Mouse (Mus musculus) liver, embryonic 13.5 days (tissue): ENCODE data around the gene Dab2. TPM values are rescaled to one million over a fixed set of nuclear protein-coding genes. Genes with fewer than 3 reads are reported as not detected.

Experiments used
- ATAC-seq: fragments of 200-750 bp; cut with Nextera tagmentation; 2 replicates; pipeline ENCODE4 v1.8.0; 2017; ENCODE audit warnings: low read depth, mild to moderate bottlenecking, moderate number of reproducible peaks, moderate library complexity
- DNase-seq: peaks from one replicate; pipeline ENCODE4 v3.0.0; 2022
- H3K27ac ChIP-seq: fragments of 300-500 bp; sonication (generic); 2 replicates; pipeline ENCODE4 v1.5.1; 2015; ENCODE audit warnings: moderate library complexity, mild to moderate bottlenecking, inconsistent platforms
- H3K27me3 ChIP-seq: fragments of 300-500 bp; sonication (generic); 2 replicates; pipeline ENCODE4 v1.6.1; 2015; ENCODE audit warnings: mild to moderate bottlenecking, inconsistent platforms
- H3K36me3 ChIP-seq: fragments of 300-500 bp; sonication (generic); 2 replicates; pipeline ENCODE4 v1.6.1; 2015; ENCODE audit warnings: mild to moderate bottlenecking, inconsistent platforms
- H3K4me1 ChIP-seq: fragments of 300-500 bp; sonication (generic); replicated peaks from 2 replicates; pipeline ENCODE4 v1.6.1; 2015; ENCODE audit warnings: inconsistent platforms
- H3K4me2 ChIP-seq: fragments of 300-500 bp; sonication (generic); 2 replicates; pipeline ENCODE4 v1.6.1; 2015; ENCODE audit warnings: inconsistent platforms, mild to moderate bottlenecking, moderate library complexity
- H3K4me3 ChIP-seq: fragments of 300-500 bp; sonication (generic); replicated peaks from 2 replicates; pipeline ENCODE4 v1.5.1; 2015; ENCODE audit warnings: mild to moderate bottlenecking, inconsistent platforms
- H3K9ac ChIP-seq: fragments of 300-500 bp; sonication (generic); 2 replicates; pipeline ENCODE4 v1.6.1; 2015; ENCODE audit warnings: mild to moderate bottlenecking, inconsistent platforms
- H3K9me3 ChIP-seq: fragments of 300-500 bp; sonication (generic); replicated peaks from 2 replicates; pipeline ENCODE4 v1.6.1; 2016; ENCODE audit warnings: inconsistent platforms
- WGBS: fragments of 180-500 bp; shearing (Covaris S2); methylation state at CpG from one replicate; pipeline ENCODE4 v1.1.7; 2015; ENCODE audit not compliant: insufficient replicate concordance; 5-methylcytosine and 5-hydroxymethylcytosine counted together
- polyA plus RNA-seq: library from polyadenylated mRNA; unstranded; fragments of >200 nt; fragmentation: Nextera tagmentation; extraction: Ambion mirVana; gene quantifications from 2 replicates; pipeline ENCODE4 v1.2.1, GENCODE M21; 2015

The Dab2 gene
- polyA plus RNA-seq, 1 experiment from 2014 or later, result 8.3 TPM

GRCm38 (mm10) chr15:6393624-6394023 is 94.0 kb downstream of the Dab2 start:
- peaks cover under 1% of the 10 kb centered on the region; the same call in 1 of the 2 replicates for H3K27me3 ChIP-seq
- no peaks in the 10 kb centered on the region for H3K4me1 ChIP-seq
- H3K9ac ChIP-seq, result no peak overlapping the region
- WGBS, result 75% methylated on average over 4 of the region's 4 CpGs
- H3K9me3 ChIP-seq, result no peaks in the 10 kb centered on the region
- no peak for ATAC-seq
- H3K4me2 ChIP-seq, result no peak overlapping the region
- H3K36me3 ChIP-seq, result no peaks in the 10 kb centered on the region
- H3K4me3 ChIP-seq, result no peak overlapping the region
- no peak overlapping the region for H3K27ac ChIP-seq
- DNase-seq, result no peak

- no peak for ATAC-seq
- Histone ChIP-seq H3K9ac (no peak overlapping the region), H3K4me3 (no peak overlapping the region), H3K4me2 (no peak overlapping the region), H3K27me3 (no peaks in the 10 kb centered on the region), H3K4me1 (no peaks in the 10 kb centered on the region), H3K36me3 (no peaks in the 10 kb centered on the region), H3K27ac (no peak overlapping the region), H3K9me3 (no peaks in the 10 kb centered on the region)
- 59% methylated on average over 4 of the region's 4 CpGs for WGBS
- no peak for DNase-seq
Observed at GRCm38 (mm10) chr15:6398211-6398610, 98.6 kb downstream of the Dab2 start.

GRCm38 (mm10) chr15:6398881-6399280 is 99.3 kb downstream of the Dab2 start:
- 77% methylated on average over 6 of the region's 6 CpGs for WGBS
- no peaks in the 10 kb centered on the region for H3K4me1 ChIP-seq
- H3K36me3 ChIP-seq, result no peaks in the 10 kb centered on the region
- H3K4me3 ChIP-seq, result no peak overlapping the region
- no peak for ATAC-seq
- no peak overlapping the region for H3K27ac ChIP-seq
- H3K4me2 ChIP-seq, result no peak overlapping the region
- H3K27me3 ChIP-seq, result no peaks in the 10 kb centered on the region
- H3K9ac ChIP-seq, result no peak overlapping the region
- no peaks in the 10 kb centered on the region for H3K9me3 ChIP-seq
- no peak for DNase-seq

- Histone ChIP-seq H3K4me2 (no peak overlapping the region), H3K36me3 (no peaks in the 10 kb centered on the region), H3K4me1 (no peaks in the 10 kb centered on the region), H3K27ac (no peak overlapping the region), H3K4me3 (no peak overlapping the region), H3K9ac (no peak overlapping the region), H3K9me3 (no peaks in the 10 kb centered on the region), H3K27me3 (no peaks in the 10 kb centered on the region)
- ATAC-seq (no peak), DNase-seq (no peak)
- WGBS, result 65% methylated on average over 8 of the region's 8 CpGs
Observed at GRCm38 (mm10) chr15:6400115-6400514, 100.5 kb downstream of the Dab2 start.

GRCm38 (mm10) chr15:6402433-6402832 is 102.8 kb downstream of the Dab2 start:
- H3K4me1 ChIP-seq, result no peaks in the 10 kb centered on the region
- H3K27me3 ChIP-seq, result no peaks in the 10 kb centered on the region
- no peak for DNase-seq
- H3K4me3 ChIP-seq, result no peak overlapping the region
- no peak overlapping the region for H3K4me2 ChIP-seq
- 66% methylated on average over 2 of the region's 2 CpGs for WGBS
- H3K9me3 ChIP-seq, result no peaks in the 10 kb centered on the region
- no peak overlapping the region for H3K27ac ChIP-seq
- no peak for ATAC-seq
- no peaks in the 10 kb centered on the region for H3K36me3 ChIP-seq
- no peak overlapping the region for H3K9ac ChIP-seq

- no peaks in the 10 kb centered on the region for H3K9me3 ChIP-seq
Observed at GRCm38 (mm10) chr15:6404172-6404571, 104.6 kb downstream of the Dab2 start.

GRCm38 (mm10) chr15:6406771-6407170 is 107.2 kb downstream of the Dab2 start:
- Histone ChIP-seq H3K4me1 (no peaks in the 10 kb centered on the region), H3K36me3 (no peaks in the 10 kb centered on the region), H3K27ac (no peak overlapping the region), H3K4me3 (no peak overlapping the region), H3K27me3 (no peaks in the 10 kb centered on the region), H3K9me3 (no peaks in the 10 kb centered on the region), H3K4me2 (no peak overlapping the region), H3K9ac (no peak overlapping the region)
- DNase-seq, result no peak
- ATAC-seq, result no peak
- WGBS, result 65% methylated on average over 6 of the region's 6 CpGs

More at GRCm38 (mm10) chr15:6404172-6404571, 104.6 kb downstream of the Dab2 start:
- H3K27ac ChIP-seq, result no peak overlapping the region
- no peaks in the 10 kb centered on the region for H3K4me1 ChIP-seq
- H3K36me3 ChIP-seq, result no peaks in the 10 kb centered on the region
- ATAC-seq (no peak), DNase-seq (no peak)
- H3K4me2 ChIP-seq, result no peak overlapping the region
- 75% methylated on average over 5 of the region's 5 CpGs for WGBS
- H3K4me3 ChIP-seq, result no peak overlapping the region
- no peaks in the 10 kb centered on the region for H3K27me3 ChIP-seq
- no peak overlapping the region for H3K9ac ChIP-seq

GRCm38 (mm10) chr15:6409031-6409430 is 109.4 kb downstream of the Dab2 start:
- H3K9ac ChIP-seq, result no peak overlapping the region
- DNase-seq, result no peak
- H3K4me2 ChIP-seq, result no peak overlapping the region
- H3K9me3 ChIP-seq, result no peaks in the 10 kb centered on the region
- no peaks in the 10 kb centered on the region for H3K4me1 ChIP-seq
- WGBS, result 71% methylated on average over 8 of the region's 8 CpGs
- H3K36me3 ChIP-seq, result no peaks in the 10 kb centered on the region
- no peak overlapping the region for H3K4me3 ChIP-seq
- H3K27me3 ChIP-seq, result no peaks in the 10 kb centered on the region
- no peak overlapping the region for H3K27ac ChIP-seq
- ATAC-seq, result no peak

GRCm38 (mm10) chr15:6410161-6410560 is 110.6 kb downstream of the Dab2 start:
- DNase-seq (no peak), ATAC-seq (no peak)
- no peak overlapping the region for H3K27ac ChIP-seq
- 67% methylated on average over 3 of the region's 3 CpGs for WGBS
- H3K9me3 ChIP-seq, result no peaks in the 10 kb centered on the region
- no peak overlapping the region for H3K9ac ChIP-seq
- no peaks in the 10 kb centered on the region for H3K4me1 ChIP-seq
- H3K4me3 ChIP-seq, result no peak overlapping the region
- no peaks in the 10 kb centered on the region for H3K36me3 ChIP-seq
- H3K27me3 ChIP-seq, result no peaks in the 10 kb centered on the region
- no peak overlapping the region for H3K4me2 ChIP-seq

- Histone ChIP-seq H3K27me3 (no peaks in the 10 kb centered on the region), H3K4me1 (no peaks in the 10 kb centered on the region), H3K4me2 (no peak overlapping the region), H3K36me3 (no peaks in the 10 kb centered on the region), H3K4me3 (no peak overlapping the region), H3K27ac (no peak overlapping the region), H3K9me3 (no peaks in the 10 kb centered on the region), H3K9ac (no peak overlapping the region)
- 51% methylated on average over 6 of the region's 6 CpGs for WGBS
- ATAC-seq (no peak), DNase-seq (no peak)
Observed at GRCm38 (mm10) chr15:6411334-6411733, 111.7 kb downstream of the Dab2 start.

GRCm38 (mm10) chr15:6415317-6415716 is 115.7 kb downstream of the Dab2 start:
- Histone ChIP-seq H3K4me3 (no peak overlapping the region), H3K9ac (no peak overlapping the region), H3K4me2 (no peak overlapping the region), H3K9me3 (no peaks in the 10 kb centered on the region), H3K27me3 (no peaks in the 10 kb centered on the region), H3K4me1 (no peaks in the 10 kb centered on the region), H3K27ac (no peak overlapping the region), H3K36me3 (no peaks in the 10 kb centered on the region)
- DNase-seq (no peak), ATAC-seq (no peak)
- 56% methylated on average over 5 of the region's 5 CpGs for whole genome bisulfite sequencing

GRCm38 (mm10) chr15:6431777-6432176 is 132.2 kb downstream of the Dab2 start:
- Histone ChIP-seq H3K9me3 (no peaks in the 10 kb centered on the region), H3K4me3 (no peak overlapping the region), H3K27me3 (no peaks in the 10 kb centered on the region), H3K27ac (no peak overlapping the region), H3K4me2 (no peak overlapping the region), H3K9ac (no peak overlapping the region), H3K4me1 (no peaks in the 10 kb centered on the region), H3K36me3 (no peaks in the 10 kb centered on the region)
- 70% methylated on average over 7 of the region's 7 CpGs for WGBS
- no peak for DNase-seq
- no peak for ATAC-seq
